Mouse (Mus musculus) left cerebral cortex, postnatal 4 days (tissue): ENCODE measurements around the gene 1110051M20Rik. TPM values are rescaled to one million over a fixed set of nuclear protein-coding genes. Genes with fewer than 3 reads are reported as not detected.

ENCODE experiments used
- DNase-seq: peaks from one replicate; pipeline ENCODE4 v3.0.0-alpha.2; 2022
- intact Hi-C: fragments of 180-260 bp; cut with DNase I; formaldehyde crosslinking; loops from one replicate; pipeline ENCODE4 v1.15.1; 2025
- total RNA-seq, 2 experiments: library from RNA; stranded (reverse); gene quantifications; 2 replicates each; pipeline ENCODE4 v1.2.3; 2021

Gene 1110051M20Rik
- total RNA-seq, 2 experiments from 2014 or later = 106 to 109 TPM

GRCm38 (mm10) chr2:91314184-91314583 lies 130.3 kb downstream of the 1110051M20Rik start:
- DNase-seq = no peak
- intact Hi-C loops = no loop called here

GRCm38 (mm10) chr2:91312578-91313311 lies 131.8 kb downstream of the 1110051M20Rik start:
- intact Hi-C loops = no loop called here
- no peak for DNase-seq

DNA sequence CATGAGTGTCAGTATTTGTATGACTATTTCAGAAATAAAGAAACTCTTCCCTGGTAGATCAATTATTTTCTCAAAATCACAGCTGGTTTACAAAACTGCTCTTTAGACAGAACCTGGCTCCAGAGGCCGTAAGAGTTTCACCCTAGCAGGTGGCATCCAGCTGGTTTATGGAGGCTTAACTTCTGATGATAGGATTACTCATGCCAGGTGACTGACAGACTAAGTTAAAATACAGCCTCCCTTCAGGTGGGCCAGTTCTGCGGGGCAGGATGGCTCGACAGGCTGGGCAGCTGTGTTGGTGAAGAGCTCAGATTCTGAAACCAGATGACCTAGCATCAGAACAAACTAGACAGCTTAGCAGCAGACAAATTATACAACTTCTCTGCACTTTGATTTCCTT lies 135.0 kb downstream of the 1110051M20Rik start:
- intact Hi-C loops = no loop called here
- DNase-seq = no peak

GRCm38 (mm10) chr2:91308680-91309079 lies 135.8 kb downstream of the 1110051M20Rik start:
- intact Hi-C loops = no loop called here
- DNase-seq = no peak

GRCm38 (mm10) chr2:91306589-91306988 lies 137.9 kb downstream of the 1110051M20Rik start:
- no peak for DNase-seq
- intact Hi-C loops = no loop called here

DNA sequence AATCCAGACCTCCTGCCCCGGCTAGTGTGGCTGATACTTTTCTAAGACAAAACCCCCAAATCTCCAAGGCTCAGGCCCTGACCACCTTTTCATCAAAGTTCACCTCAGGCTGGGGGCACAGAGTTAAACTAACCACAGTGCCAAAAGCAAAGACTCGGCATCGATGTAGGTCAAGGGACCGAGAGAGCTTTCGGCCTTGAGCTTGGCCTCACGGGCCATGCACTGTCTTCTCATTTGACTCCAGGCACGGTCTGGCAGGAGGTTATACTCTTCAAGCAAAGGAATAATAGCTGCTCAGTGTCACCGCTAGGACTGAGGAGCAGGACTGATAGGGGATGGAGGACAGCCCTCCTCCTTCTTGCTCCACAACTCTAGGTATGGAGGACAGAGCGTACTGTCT lies 138.6 kb downstream of the 1110051M20Rik start:
- intact Hi-C loops = no loop called here
- no peak for DNase-seq

DNA sequence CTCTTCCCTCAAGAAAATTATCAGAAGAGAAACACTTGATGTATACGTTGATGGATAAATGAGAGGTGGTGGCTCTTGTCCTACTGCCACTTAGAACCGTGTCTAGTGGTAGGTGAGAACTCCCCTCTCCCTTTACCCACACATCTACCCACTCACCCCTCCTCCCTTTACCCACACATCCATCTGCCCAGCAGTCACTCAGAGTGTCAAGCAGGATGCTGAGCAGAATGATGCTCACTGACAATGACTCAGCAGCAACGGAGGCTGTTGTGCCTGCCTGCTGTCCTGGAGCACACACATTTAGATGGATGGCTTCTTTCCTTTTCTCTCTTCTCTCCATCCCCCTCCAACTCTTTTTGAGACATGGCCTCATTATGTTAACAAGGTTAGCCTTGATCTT lies 141.7 kb downstream of the 1110051M20Rik start:
- no peak for DNase-seq
- intact Hi-C loops = no loop called here

DNA sequence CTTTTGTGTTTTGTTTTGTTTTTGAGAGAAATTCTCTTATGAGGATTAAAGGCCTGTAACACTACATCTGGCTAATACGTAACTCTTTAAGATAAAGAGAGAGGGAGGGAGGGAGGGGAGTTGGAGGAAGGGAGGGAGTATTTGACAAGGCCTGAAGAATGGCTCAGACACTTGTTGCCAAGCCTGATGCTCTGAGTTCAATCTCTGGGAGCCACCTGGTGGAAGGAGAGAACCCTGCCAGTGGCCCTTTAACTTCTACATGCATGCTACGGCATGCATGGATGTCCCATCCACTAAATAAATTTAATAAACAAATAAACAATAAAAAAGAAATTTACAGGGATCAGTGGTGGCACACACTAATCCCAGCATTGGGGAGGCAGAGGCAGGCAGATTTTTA lies 142.7 kb downstream of the 1110051M20Rik start:
- DNase-seq = no peak
- intact Hi-C loops = no loop called here

- no peak for DNase-seq
- intact Hi-C loops = no loop called here
Observed at GRCm38 (mm10) chr2:91300784-91301183, 143.7 kb downstream of the 1110051M20Rik start.

DNA sequence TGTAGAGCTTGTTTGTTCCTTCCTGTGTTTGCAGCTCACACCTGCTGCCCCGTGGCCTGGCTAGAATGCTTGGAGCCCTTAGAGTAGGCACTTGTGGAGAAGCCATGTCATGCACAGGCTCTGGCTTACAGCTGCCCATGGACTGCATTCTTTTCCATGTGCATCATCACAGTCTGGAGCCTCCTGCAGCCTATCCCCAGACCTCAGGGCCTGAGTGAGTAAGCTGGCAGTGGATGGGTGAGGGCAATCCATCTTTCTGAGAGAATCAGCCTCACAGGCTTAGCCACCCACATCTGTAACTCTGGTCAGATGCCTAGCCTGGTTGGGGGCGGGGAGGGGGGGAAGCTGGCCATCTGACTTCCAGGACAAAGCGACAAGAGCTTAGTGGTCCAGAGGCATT lies 145.3 kb downstream of the 1110051M20Rik start:
- intact Hi-C loops = no loop called here
- DNase-seq = no peak

DNA sequence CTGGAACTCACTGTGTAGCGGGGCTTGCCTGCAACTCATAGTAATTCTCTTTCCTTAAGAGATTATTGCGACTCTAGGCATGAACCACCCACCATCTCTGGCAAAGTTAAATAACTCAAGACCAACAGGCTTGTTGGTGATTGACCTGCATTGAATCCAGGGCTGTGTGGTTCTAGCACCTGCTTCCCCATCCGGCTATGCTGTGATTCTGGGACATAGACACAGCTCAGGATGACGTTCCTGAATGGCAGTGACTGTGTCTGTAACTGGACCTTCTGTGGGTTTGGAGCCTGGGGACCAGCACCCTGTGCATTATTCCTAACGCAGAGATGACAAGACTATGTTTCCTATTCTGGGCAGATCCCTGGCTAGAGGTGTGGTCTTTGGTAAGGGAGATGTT lies 148.6 kb downstream of the 1110051M20Rik start:
- intact Hi-C loops = no loop called here
- DNase-seq = no peak

- DNase-seq = no peak
- intact Hi-C loops = no loop called here
Observed at GRCm38 (mm10) chr2:91294226-91294625, 150.3 kb downstream of the 1110051M20Rik start.

DNA sequence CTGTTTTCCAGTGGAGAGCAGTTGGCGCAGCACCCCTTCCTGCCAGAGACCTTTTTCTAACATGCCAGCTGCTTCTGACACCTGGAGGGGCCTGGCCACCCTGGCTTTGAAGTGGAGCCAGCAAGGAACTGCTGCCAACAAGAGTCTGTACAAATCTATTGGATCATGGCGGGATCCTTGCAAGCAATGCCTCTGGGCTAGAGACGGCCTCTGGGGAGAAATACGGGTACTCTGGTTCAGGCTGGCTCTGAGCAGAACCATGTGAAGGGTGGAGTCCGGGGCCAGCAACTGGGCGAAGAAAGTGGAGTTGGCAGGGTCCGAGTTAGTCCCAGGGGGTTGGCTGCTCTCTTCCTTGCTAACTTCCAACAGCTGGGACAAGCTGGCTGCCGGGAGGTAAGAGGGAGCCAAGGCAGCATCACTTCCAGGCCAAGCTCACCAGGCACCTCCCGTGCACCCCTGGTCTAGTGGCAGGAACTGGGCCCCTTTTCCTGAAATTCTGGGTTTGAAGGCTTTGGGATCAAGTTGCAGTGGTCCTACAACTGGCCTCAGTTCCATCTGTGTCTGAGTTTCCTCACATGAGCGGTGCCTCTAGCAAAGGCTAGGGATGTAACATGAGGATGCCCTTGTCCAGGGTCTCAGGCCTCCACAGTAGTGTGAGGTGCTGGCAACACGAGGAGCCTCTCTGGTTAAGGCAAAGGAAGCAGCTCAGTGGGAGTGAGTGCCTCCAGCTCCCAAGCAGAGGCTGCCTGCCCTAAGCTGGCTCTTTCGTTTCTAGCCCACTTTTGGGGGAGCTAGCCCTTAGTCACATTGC lies 153.1 kb downstream of the 1110051M20Rik start:
- DNase-seq = peak; percentile 81
- intact Hi-C loops = no loop called here

GRCm38 (mm10) chr2:91287563-91287962 lies 156.9 kb downstream of the 1110051M20Rik start:
- intact Hi-C loops = no loop called here
- DNase-seq = no peak

- DNase-seq = peak; percentile 86
- intact Hi-C loops = loop anchor here (2.0 kb wide), 1 partner anchor 195 kb away; no protein-coding TSS in a partner anchor
Observed at GRCm38 (mm10) chr2:91285885-91286505, 158.5 kb downstream of the 1110051M20Rik start.

DNA sequence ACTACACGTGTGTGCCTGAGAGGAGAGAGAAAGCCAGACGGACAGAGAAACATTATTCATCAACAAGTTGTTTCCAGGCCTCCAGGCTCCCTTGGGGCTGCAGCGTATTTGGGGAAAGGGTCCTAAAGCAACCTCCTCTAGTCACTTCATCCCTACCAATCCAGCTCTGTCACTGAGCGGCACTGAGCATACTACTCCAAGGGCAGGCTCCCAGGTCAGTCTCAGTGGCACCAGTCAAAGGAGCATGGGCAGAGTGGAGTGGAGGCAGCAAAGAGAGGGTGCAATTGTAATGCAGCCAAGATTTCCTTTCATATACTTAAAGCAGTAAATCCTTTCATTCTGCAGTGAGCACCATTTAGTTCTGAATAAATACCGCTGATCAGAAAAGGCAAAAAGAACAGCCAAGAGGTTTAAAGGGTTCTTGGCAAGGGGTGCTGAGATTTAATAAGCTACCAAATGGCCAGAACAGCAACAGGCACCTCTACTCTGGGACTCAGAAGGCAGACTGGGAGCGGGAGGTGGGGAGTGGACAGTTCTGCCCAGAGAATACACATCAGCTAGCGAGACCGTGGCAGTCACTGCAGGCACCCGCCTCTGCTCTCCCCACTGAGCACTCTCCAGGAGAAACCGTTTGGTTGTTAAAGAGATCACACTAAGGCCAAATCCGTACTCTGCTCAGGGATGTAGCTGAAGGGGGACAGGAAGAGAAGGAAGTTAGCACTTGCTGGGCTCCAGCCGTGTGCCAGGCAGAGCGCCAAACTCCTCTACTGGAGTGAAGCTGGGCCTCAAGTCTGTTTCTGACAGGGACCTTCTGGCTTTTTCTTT lies 159.9 kb downstream of the 1110051M20Rik start:
- DNase-seq = peak; percentile 83
- intact Hi-C loops = loop anchor here (2.0 kb wide), 1 partner anchor 196 kb away; no protein-coding TSS in a partner anchor

- no peak for DNase-seq
- intact Hi-C loops = loop anchor here (2.0 kb wide), 1 partner anchor 197 kb away; no protein-coding TSS in a partner anchor
Observed at GRCm38 (mm10) chr2:91283972-91284371, 160.5 kb downstream of the 1110051M20Rik start.

DNA sequence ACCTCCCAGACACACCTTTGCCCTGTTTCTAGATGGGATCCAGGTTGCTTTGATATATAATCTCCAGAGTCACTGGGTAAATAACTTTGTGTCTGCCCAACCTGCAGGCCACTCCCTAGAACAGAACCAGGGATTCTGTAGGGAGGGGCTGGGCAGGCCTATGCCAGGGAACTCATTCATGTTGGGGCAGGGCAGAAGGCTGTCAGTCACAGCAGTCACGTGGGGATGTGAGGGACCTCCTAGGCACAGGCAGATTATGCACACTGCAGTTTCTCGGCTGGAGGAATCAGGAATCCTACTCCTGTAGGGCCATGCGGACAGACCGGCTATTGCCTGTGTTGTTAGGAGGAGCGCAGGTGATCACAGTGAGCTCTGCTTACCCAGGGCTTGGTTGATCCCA lies 163.1 kb downstream of the 1110051M20Rik start:
- DNase-seq = no peak
- intact Hi-C loops = no loop called here

DNA sequence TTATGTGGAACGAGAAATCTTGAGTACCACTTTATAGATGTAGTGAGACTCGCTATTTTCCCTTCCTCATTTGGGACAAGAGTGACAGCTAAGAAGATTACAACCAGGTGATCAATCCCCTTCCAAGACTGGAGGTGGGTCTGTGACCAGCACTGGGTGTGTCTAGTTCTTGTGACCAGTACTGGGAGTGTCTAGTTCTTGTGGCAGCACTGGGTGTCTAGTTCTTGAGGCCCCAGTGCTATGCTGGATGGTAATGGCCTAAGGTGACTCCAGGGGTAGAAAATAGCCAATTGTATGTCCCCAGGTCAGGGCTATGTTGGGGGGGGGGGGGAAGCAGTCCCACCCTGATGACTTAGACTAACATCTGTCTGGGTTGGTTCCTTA lies 165.1 kb downstream of the 1110051M20Rik start:
- intact Hi-C loops = no loop called here
- no peak for DNase-seq

- peak; percentile 74 for DNase-seq
- intact Hi-C loops = no loop called here
Observed at GRCm38 (mm10) chr2:91278749-91279371, 165.6 kb downstream of the 1110051M20Rik start.
